ENCODE assay signal across 8 mouse cellular contexts in genomic region chr16:18351313-18352055, GRCm38 (mm10). TPM values are rescaled to one million over a fixed set of nuclear protein-coding genes. Genes with fewer than 3 reads are reported as not detected.
A peak's percentile ranks its signal among the peaks of the same experiment; 100 is the strongest.
DNase-seq lines count a peak whose midpoint lies in the region; ATAC-seq and TF ChIP-seq lines count a peak whose summit lies in the region.

No protein-coding gene starts in this region.

- peak; percentile 53; the same call in 1 of the 2 replicates for TF ChIP-seq CTCF in thymus, adult 2 months (IDR thresholded peaks at IDR 0.05; ENCODE audit: borderline replicate concordance, control insufficient read depth, extremely low read depth, insufficient read depth, low read length, poor library complexity)

- DNase-seq in hindbrain, embryonic 10.5 days (ENCODE audit: low spot score) = peak; percentile 51
- DNase-seq in thymus, adult 2 months = peak; percentile 32
- no peak for DNase-seq in thymus, adult 18-20 months
- DNase-seq in cerebellum, adult 9-11 months = peak; percentile 78
- peak; percentile 71 to 82 for DNase-seq in kidney, postnatal 36 days
- peak; percentile 14 to 16 for DNase-seq in spleen, postnatal 36 days (ENCODE audit: low spot score in 2 of 2)

- no peak for TF ChIP-seq POLR2A in thymus, adult 2 months (IDR thresholded peaks at IDR 0.05; ENCODE audit: control insufficient read depth, extremely low read depth, insufficient read depth, low read length, poor library complexity)

- H3K9me3 ChIP-seq in hindbrain, embryonic 10.5 days = no peaks in the 10 kb centered on the region
- H3K9me3 ChIP-seq in hindbrain, embryonic 12.5 days (replicated peaks) = no peaks in the 10 kb centered on the region

- no peak overlapping the region for H3K9ac ChIP-seq in hindbrain, embryonic 12.5 days

- H3K4me1 ChIP-seq in hindbrain, embryonic 10.5 days (replicated peaks) = peaks cover 38% of the 10 kb centered on the region
- H3K4me1 ChIP-seq in hindbrain, embryonic 12.5 days = peaks cover 29% of the 10 kb centered on the region
- H3K4me1 ChIP-seq in thymus, adult 2 months (replicated peaks; ENCODE audit: control insufficient read depth, insufficient read depth, low read length) = peaks cover 7% of the 10 kb centered on the region; the same call in 1 of the 2 replicates

- H3K36me3 ChIP-seq in hindbrain, embryonic 10.5 days = peaks cover 25% of the 10 kb centered on the region
- H3K36me3 ChIP-seq in hindbrain, embryonic 12.5 days = 0 out of 2 replicates have a peak, but pooled peaks cover 8% of the 10 kb centered on the region
- no peaks in the 10 kb centered on the region for H3K36me3 ChIP-seq in thymus, adult 2 months (ENCODE audit: control insufficient read depth, insufficient read depth, low read length)

- no peak overlapping the region for H3K4me3 ChIP-seq in hindbrain, embryonic 10.5 days
- H3K4me3 ChIP-seq in hindbrain, embryonic 12.5 days = no peak overlapping the region
- no peak overlapping the region for H3K4me3 ChIP-seq in thymus, adult 2 months (ENCODE audit: control insufficient read depth, insufficient read depth, low read length)

- H3K4me2 ChIP-seq in hindbrain, embryonic 12.5 days (replicated peaks) = no peak overlapping the region

- no peak overlapping the region for H3K27ac ChIP-seq in hindbrain, embryonic 10.5 days
- H3K27ac ChIP-seq in hindbrain, embryonic 12.5 days = no peak overlapping the region
- no peak overlapping the region for H3K27ac ChIP-seq in thymus, adult 2 months (ENCODE audit: control insufficient read depth, insufficient read depth, low read length)

- no peak for ATAC-seq in hindbrain, embryonic 12.5 days (ENCODE audit: low FRiP score)
- ATAC-seq in activated CD4-positive, CD25-positive, alpha-beta regulatory T cell, adult 4 months = no peak

- WGBS in hindbrain, embryonic 10.5 days = 59% methylated on average over 5 of the region's 5 CpGs
- WGBS in hindbrain, embryonic 12.5 days = 59% methylated on average over 5 of the region's 5 CpGs
- WGBS in thymus, adult 2 months = 51% methylated on average over 5 of the region's 5 CpGs

- H3K27me3 ChIP-seq in hindbrain, embryonic 10.5 days (ENCODE audit: insufficient read depth, poor library complexity, severe bottlenecking) = peaks cover 45% of the 10 kb centered on the region
- H3K27me3 ChIP-seq in hindbrain, embryonic 12.5 days = peaks cover 16% of the 10 kb centered on the region
- H3K27me3 ChIP-seq in thymus, adult 2 months (ENCODE audit: control insufficient read depth, insufficient read depth, low read length) = peaks cover 14% of the 10 kb centered on the region

RNA-seq across cellular contexts. Expression of gene Arvcf, which starts 3.5 kb away (rescaled TPM):
- 99.5 and 115 TPM in 2 replicates for polyA plus RNA-seq in hindbrain, embryonic 10.5 days (2016; fragmentation: Nextera tagmentation; extraction: Ambion mirVana)
- 105 and 119 TPM in 2 replicates for polyA plus RNA-seq in hindbrain, embryonic 12.5 days (2016; fragmentation: Nextera tagmentation; extraction: Ambion mirVana)
- 52.3 and 56.0 TPM in 2 replicates for polyA plus RNA-seq in thymus, adult 2 months (2012; rRNA removed)
- under 1 TPM; 0.51 to 0.93 TPM for polyA plus RNA-seq in activated CD4-positive, CD25-positive, alpha-beta regulatory T cell, adult 4 months (2017; shearing (Covaris generic))

RNA-seq across cellular contexts. Expression of gene Tango2, which starts 3.6 kb away (rescaled TPM):
- polyA plus RNA-seq in hindbrain, embryonic 10.5 days (2016; fragmentation: Nextera tagmentation; extraction: Ambion mirVana) = 45.5 and 52.8 TPM in 2 replicates
- polyA plus RNA-seq in hindbrain, embryonic 12.5 days (2016; fragmentation: Nextera tagmentation; extraction: Ambion mirVana) = 48.2 and 50.5 TPM in 2 replicates
- polyA plus RNA-seq in thymus, adult 2 months (2012; rRNA removed) = 53.7 and 67.3 TPM in 2 replicates
- 10 to 100 TPM; 55.4 to 58.0 TPM for polyA plus RNA-seq in activated CD4-positive, CD25-positive, alpha-beta regulatory T cell, adult 4 months (2017; shearing (Covaris generic))

Comparison
In these comparisons a context has a peak if more than half of its experiments do, and no peak if none do; other contexts are left out.
1. DNase-seq: peak in hindbrain, embryonic 10.5 days (single experiment), thymus, adult 2 months (single experiment), cerebellum, adult 9-11 months (single experiment), kidney, postnatal 36 days (2 of 2) and spleen, postnatal 36 days (2 of 2); none in thymus, adult 18-20 months (0 of 2).
2. RNA of gene Arvcf, which starts 3.5 kb away (polyA plus RNA-seq): 105 to 119 TPM in hindbrain, embryonic 12.5 days, 99.5 to 115 TPM in hindbrain, embryonic 10.5 days and 52.3 to 56.0 TPM in thymus, adult 2 months; 0.51 to 0.93 TPM in activated CD4-positive, CD25-positive, alpha-beta regulatory T cell, adult 4 months; every median in the first group is over 10 times any median in the second.